Mouse (Mus musculus): Measurements from ENCODE around the gene Epb41l4b. TPM values are rescaled to one million over a fixed set of nuclear protein-coding genes. Genes with fewer than 3 reads are reported as not detected.

The Epb41l4b gene
- polyA plus RNA-seq, 1 experiment from 2014 or later: 1.0 TPM

DNA sequence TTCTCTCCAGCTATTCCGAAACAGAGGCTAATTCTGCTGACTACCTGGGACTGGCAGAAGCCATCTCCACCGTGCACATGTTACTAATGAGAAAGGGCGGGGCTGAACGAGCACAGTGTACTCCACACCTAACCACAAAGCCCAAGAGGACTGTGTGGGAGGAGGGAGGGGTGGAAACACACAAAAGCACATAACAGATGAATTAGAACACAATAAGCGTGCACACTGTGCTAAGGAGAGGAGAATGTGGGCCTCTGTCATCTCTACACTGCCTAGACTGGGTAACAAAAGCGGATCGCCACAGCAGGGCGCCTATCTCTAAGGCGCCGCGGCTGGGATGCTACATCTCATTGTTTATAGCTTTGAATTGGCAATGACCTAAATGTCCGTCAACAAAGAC lies 51.9 kb downstream of the Epb41l4b start:
- no peak overlapping the region for H3K4me3 ChIP-seq (ENCODE audit: low read length)
- 64% methylated on average over 12 of the region's 12 CpGs for whole genome bisulfite sequencing

DNA sequence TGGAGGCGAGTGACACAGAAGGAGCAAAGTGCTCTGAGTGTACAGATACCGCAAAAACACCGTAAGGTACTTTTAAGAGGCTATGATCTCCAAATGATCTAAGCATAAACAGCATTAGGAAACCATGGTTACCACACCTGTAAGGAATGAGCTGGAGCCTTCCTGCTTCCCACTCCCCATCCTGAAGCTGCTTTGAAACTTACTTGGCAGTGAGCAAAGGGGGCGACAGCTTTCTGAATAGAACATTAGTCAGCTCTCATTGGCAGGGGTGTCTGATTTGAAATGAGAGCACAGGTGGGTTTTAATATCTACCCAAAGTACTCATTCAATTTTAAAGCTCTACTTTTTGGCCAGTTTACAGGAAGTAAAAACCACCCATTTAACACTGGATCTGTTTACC lies 54.9 kb downstream of the Epb41l4b start:
- WGBS: 47% methylated on average over 4 of the region's 4 CpGs
- H3K4me1 ChIP-seq (ENCODE audit: control insufficient read depth, insufficient read depth, low read length): no peaks in the 10 kb centered on the region; the same call in 1 of the 2 replicates

More for the DNA sequence above, 51.9 kb downstream of the Epb41l4b start:
- Histone ChIP-seq H3K9me3 (replicated peaks; ENCODE audit: control insufficient read depth, low read length) (no peaks in the 10 kb centered on the region), H3K36me3 (ENCODE audit: control insufficient read depth, insufficient read depth) (no peaks in the 10 kb centered on the region), H3K4me1 (ENCODE audit: control insufficient read depth, insufficient read depth, low read length) (peaks cover 2% of the 10 kb centered on the region; the same call in 1 of the 2 replicates), H3K9ac (ENCODE audit: low read length) (no peak overlapping the region), H3K4me2 (ENCODE audit: low read depth, low read length) (no peak overlapping the region), H3K27ac (ENCODE audit: low read length) (no peak overlapping the region), H3K27me3 (ENCODE audit: control insufficient read depth, insufficient read depth, low read length) (0 out of 2 replicates have a peak, but pooled peaks cover 2% of the 10 kb centered on the region)
- no peak for ATAC-seq (replicated peaks; ENCODE audit: extremely low read depth, insufficient read depth, low FRiP score)

DNA sequence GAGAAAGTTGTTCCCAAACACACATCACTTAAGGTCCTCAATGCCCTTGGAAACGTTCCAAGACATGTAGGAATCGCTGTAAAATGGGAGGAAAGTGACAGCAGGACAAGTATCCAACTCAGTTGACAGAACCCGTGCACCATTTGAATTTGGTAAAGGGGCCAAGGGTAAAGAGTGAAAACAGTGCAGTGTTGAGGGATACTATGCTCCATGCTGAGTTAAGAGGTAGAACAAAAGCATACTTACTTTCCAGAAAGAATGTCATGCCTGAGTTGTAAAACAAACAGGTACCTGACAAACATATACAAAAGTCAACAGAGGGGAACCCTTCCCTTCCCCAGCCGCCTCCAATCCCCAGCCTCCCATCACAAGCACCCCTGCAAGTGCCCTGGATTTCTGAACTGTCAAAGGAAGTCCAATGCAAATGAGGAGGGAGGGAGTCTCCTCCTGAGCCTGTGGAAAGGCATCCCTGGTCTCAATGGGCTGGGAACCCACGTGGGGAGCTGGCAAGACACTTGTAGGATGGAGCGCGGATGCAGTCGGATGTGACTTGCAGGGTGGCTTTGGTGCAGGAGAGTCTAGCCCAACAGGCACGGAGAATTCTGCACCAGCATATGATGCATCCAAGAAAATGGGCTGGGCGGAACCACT lies 57.4 kb downstream of the Epb41l4b start:
- H3K27me3 ChIP-seq (ENCODE audit: control insufficient read depth, insufficient read depth, low read length): no peaks in the 10 kb centered on the region
- H3K36me3 ChIP-seq (ENCODE audit: control insufficient read depth, insufficient read depth): no peaks in the 10 kb centered on the region
- WGBS: 66% methylated on average over 10 of the region's 10 CpGs
- no peak overlapping the region for H3K27ac ChIP-seq (ENCODE audit: low read length)
- no peaks in the 10 kb centered on the region for H3K9me3 ChIP-seq (replicated peaks; ENCODE audit: control insufficient read depth, low read length)
- no peak overlapping the region for H3K9ac ChIP-seq (ENCODE audit: low read length)
- ATAC-seq (replicated peaks; ENCODE audit: extremely low read depth, insufficient read depth, low FRiP score): no peak
- peaks cover 8% of the 10 kb centered on the region for H3K4me1 ChIP-seq (ENCODE audit: control insufficient read depth, insufficient read depth, low read length)
- no peak overlapping the region for H3K4me3 ChIP-seq (ENCODE audit: low read length)
- H3K4me2 ChIP-seq (ENCODE audit: low read depth, low read length): no peak overlapping the region

More for the DNA sequence above, 54.9 kb downstream of the Epb41l4b start:
- H3K27ac ChIP-seq (ENCODE audit: low read length): no peak overlapping the region
- H3K4me2 ChIP-seq (ENCODE audit: low read depth, low read length): no peak overlapping the region
- ATAC-seq (replicated peaks; ENCODE audit: extremely low read depth, insufficient read depth, low FRiP score): no peak
- H3K36me3 ChIP-seq (ENCODE audit: control insufficient read depth, insufficient read depth): no peaks in the 10 kb centered on the region
- no peaks in the 10 kb centered on the region for H3K9me3 ChIP-seq (replicated peaks; ENCODE audit: control insufficient read depth, low read length)
- no peak overlapping the region for H3K9ac ChIP-seq (ENCODE audit: low read length)
- no peak overlapping the region for H3K4me3 ChIP-seq (ENCODE audit: low read length)
- H3K27me3 ChIP-seq (ENCODE audit: control insufficient read depth, insufficient read depth, low read length): no peaks in the 10 kb centered on the region

DNA sequence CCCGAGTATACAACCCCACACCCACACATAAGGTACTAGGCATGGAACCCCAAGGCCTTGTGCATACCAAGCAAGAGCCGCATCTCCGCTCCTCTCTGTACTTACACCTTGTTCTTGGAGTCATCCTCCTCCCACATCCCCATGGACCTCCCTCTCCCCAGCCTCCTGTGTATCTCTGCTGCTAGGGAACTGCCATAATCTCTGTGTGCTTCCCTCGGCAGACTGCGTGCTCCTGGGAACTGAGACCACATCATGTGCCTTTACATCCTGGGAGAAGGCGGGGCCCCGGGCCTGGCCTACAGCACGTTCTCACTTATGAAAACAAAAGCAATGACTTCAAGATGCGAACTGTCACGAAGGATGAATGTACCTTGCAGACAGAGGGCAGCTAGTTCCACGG lies 59.6 kb downstream of the Epb41l4b start:
- H3K4me3 ChIP-seq (ENCODE audit: low read length): no peak overlapping the region
- H3K4me1 ChIP-seq (ENCODE audit: control insufficient read depth, insufficient read depth, low read length): peaks cover 8% of the 10 kb centered on the region
- H3K9me3 ChIP-seq (replicated peaks; ENCODE audit: control insufficient read depth, low read length): no peaks in the 10 kb centered on the region
- H3K9ac ChIP-seq (ENCODE audit: low read length): no peak overlapping the region
- H3K27ac ChIP-seq (ENCODE audit: low read length): no peak overlapping the region
- WGBS: 69% methylated on average over 11 of the region's 11 CpGs
- H3K4me2 ChIP-seq (ENCODE audit: low read depth, low read length): no peak overlapping the region
- H3K27me3 ChIP-seq (ENCODE audit: control insufficient read depth, insufficient read depth, low read length): no peaks in the 10 kb centered on the region
- no peak for ATAC-seq (replicated peaks; ENCODE audit: extremely low read depth, insufficient read depth, low FRiP score)
- H3K36me3 ChIP-seq (ENCODE audit: control insufficient read depth, insufficient read depth): no peaks in the 10 kb centered on the region

DNA sequence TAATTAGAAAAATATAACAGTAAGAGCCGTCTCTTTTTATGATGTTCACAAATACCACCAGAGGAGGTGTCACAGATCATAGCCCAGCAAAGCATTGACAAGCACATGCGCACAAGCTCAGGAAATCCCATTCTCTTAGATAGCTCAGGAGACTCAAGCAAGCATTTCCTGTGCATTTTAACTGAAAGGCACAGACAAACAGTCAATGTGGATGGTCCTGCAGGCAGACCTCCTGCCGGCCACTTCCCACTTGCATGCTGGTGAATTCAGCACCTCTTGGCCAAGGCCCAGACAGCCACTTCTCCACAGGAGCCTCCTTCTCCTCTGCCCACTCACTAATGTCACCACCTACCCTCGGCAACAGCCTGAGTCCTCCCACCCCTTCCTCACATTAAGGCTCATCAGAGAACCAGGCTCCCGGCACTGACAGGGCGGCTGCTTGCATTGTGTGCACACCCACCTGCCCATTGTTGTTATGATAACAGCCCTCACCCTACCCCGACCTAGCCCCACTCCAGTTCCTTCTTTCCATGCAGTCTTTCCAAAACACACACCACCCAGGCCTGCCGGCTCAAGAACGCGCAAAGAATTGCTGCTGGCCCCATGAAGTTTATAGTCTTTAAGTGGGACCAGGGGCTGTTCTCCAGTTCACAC lies 60.3 kb downstream of the Epb41l4b start:
- H3K4me1 ChIP-seq (ENCODE audit: control insufficient read depth, insufficient read depth, low read length): peaks cover 8% of the 10 kb centered on the region
- no peak overlapping the region for H3K9ac ChIP-seq (ENCODE audit: low read length)
- H3K36me3 ChIP-seq (ENCODE audit: control insufficient read depth, insufficient read depth): no peaks in the 10 kb centered on the region
- no peaks in the 10 kb centered on the region for H3K9me3 ChIP-seq (replicated peaks; ENCODE audit: control insufficient read depth, low read length)
- 0 out of 2 replicates have a peak, but pooled peaks have one; percentile 32 for ATAC-seq (replicated peaks; ENCODE audit: extremely low read depth, insufficient read depth, low FRiP score)
- 39% methylated on average over 10 of the region's 10 CpGs for WGBS
- no peaks in the 10 kb centered on the region for H3K27me3 ChIP-seq (ENCODE audit: control insufficient read depth, insufficient read depth, low read length)
- no peak overlapping the region for H3K27ac ChIP-seq (ENCODE audit: low read length)
- no peak overlapping the region for H3K4me3 ChIP-seq (ENCODE audit: low read length)
- H3K4me2 ChIP-seq (ENCODE audit: low read depth, low read length): no peak overlapping the region

DNA sequence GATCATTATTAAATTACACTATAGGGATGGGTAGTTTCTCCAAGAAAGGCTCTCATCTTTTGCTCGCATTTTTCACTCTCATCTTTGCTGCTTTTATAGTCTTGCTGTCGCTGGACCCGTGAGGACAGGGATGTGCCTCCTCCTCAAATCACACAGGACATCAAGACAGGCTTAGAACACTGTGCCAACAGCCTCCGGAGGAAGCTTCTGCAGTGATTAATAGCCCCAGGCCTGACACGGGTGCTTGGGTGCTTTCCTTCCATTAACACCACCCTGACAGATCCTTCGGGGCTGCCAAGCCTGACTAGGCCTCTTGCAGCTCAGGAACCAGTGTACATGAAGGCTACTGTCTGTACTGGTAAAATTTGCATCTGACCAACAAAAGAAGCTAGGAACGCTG lies 61.8 kb downstream of the Epb41l4b start:
- Histone ChIP-seq H3K9ac (ENCODE audit: low read length) (no peak overlapping the region), H3K27me3 (ENCODE audit: control insufficient read depth, insufficient read depth, low read length) (no peaks in the 10 kb centered on the region), H3K9me3 (replicated peaks; ENCODE audit: control insufficient read depth, low read length) (no peaks in the 10 kb centered on the region), H3K4me2 (ENCODE audit: low read depth, low read length) (no peak overlapping the region), H3K4me3 (ENCODE audit: low read length) (no peak overlapping the region), H3K4me1 (ENCODE audit: control insufficient read depth, insufficient read depth, low read length) (peaks cover 8% of the 10 kb centered on the region), H3K27ac (ENCODE audit: low read length) (no peak overlapping the region), H3K36me3 (ENCODE audit: control insufficient read depth, insufficient read depth) (no peaks in the 10 kb centered on the region)
- no peak for ATAC-seq (replicated peaks; ENCODE audit: extremely low read depth, insufficient read depth, low FRiP score)
- WGBS: 68% methylated on average over 7 of the region's 7 CpGs

DNA sequence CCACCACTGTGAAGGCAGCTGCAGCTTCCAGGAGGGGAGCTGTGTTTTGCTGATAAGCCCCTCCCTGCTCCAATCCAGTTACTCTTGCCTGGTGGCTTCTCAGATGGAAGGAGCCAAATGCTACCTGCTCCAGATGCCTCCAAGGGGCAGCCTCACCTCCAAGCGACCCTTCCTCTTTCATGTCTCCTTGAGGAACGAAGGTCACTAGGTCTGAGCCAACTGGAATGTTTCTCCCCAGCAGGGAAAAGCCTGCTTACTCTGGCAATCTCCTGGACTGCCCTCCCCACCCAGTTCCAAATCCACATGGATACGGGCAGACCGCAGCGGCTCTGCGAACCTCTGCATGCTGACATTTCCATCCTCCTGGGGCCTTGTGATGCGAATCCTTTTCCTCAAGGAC lies 69.4 kb downstream of the Epb41l4b start:
- Histone ChIP-seq H3K27ac (ENCODE audit: low read length) (no peak overlapping the region), H3K4me1 (ENCODE audit: control insufficient read depth, insufficient read depth, low read length) (no peaks in the 10 kb centered on the region), H3K36me3 (ENCODE audit: control insufficient read depth, insufficient read depth) (no peaks in the 10 kb centered on the region), H3K9me3 (replicated peaks; ENCODE audit: control insufficient read depth, low read length) (no peaks in the 10 kb centered on the region), H3K4me2 (ENCODE audit: low read depth, low read length) (no peak overlapping the region), H3K27me3 (ENCODE audit: control insufficient read depth, insufficient read depth, low read length) (peaks cover 2% of the 10 kb centered on the region; the same call in 1 of the 2 replicates), H3K4me3 (ENCODE audit: low read length) (no peak overlapping the region), H3K9ac (ENCODE audit: low read length) (no peak overlapping the region)
- ATAC-seq (replicated peaks; ENCODE audit: extremely low read depth, insufficient read depth, low FRiP score): no peak
- 66% methylated on average over 7 of the region's 7 CpGs for WGBS

DNA sequence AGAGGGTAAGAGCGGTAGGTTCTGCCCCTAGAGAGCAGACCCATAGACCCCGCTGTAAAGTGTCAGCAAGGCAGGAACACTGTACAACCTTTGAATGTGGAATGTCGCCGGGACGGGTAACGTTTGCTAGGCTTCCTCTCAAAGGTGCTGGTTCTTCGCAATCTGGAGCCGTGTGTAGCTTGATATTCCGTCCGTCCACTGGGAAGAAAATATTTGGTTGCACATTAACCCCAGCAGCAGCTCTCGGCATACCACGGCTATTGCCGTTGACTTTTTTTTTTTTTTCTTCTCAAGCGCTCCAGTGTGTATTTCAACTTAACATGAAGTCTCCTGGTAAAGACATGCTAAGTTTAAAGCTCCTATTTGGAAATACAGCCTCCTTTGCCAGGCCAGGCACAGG lies 70.1 kb downstream of the Epb41l4b start:
- H3K27me3 ChIP-seq (ENCODE audit: control insufficient read depth, insufficient read depth, low read length): peaks cover 2% of the 10 kb centered on the region; the same call in 1 of the 2 replicates
- H3K4me2 ChIP-seq (ENCODE audit: low read depth, low read length): no peak overlapping the region
- H3K4me1 ChIP-seq (ENCODE audit: control insufficient read depth, insufficient read depth, low read length): no peaks in the 10 kb centered on the region
- H3K4me3 ChIP-seq (ENCODE audit: low read length): no peak overlapping the region
- no peaks in the 10 kb centered on the region for H3K36me3 ChIP-seq (ENCODE audit: control insufficient read depth, insufficient read depth)
- 84% methylated on average over 14 of the region's 14 CpGs for WGBS
- H3K9me3 ChIP-seq (replicated peaks; ENCODE audit: control insufficient read depth, low read length): no peaks in the 10 kb centered on the region
- no peak overlapping the region for H3K27ac ChIP-seq (ENCODE audit: low read length)
- H3K9ac ChIP-seq (ENCODE audit: low read length): no peak overlapping the region
- ATAC-seq (replicated peaks; ENCODE audit: extremely low read depth, insufficient read depth, low FRiP score): no peak

DNA sequence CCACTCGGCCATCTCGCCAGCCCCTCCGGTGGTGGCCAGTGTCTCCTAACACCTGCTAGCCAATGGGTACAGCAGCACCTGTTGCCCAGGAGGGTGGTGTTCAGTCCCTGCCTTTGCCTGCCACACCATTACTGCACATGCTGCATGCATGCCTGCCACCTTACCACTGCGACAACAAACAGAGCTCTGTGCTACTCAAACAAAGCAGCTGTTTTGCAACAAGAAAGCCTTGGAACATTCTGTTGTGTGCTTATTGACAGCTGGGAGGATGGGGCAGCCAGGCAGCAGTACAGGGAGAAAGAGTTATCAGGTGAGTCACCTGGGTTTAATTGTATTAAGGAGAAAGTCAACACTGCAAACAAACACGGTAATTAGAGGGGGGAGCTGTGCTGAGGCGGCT lies 72.6 kb downstream of the Epb41l4b start:
- WGBS: 72% methylated on average over 6 of the region's 6 CpGs
- Histone ChIP-seq H3K4me2 (ENCODE audit: low read depth, low read length) (no peak overlapping the region), H3K4me1 (ENCODE audit: control insufficient read depth, insufficient read depth, low read length) (no peaks in the 10 kb centered on the region), H3K36me3 (ENCODE audit: control insufficient read depth, insufficient read depth) (no peaks in the 10 kb centered on the region), H3K27me3 (ENCODE audit: control insufficient read depth, insufficient read depth, low read length) (peaks cover 2% of the 10 kb centered on the region; the same call in 1 of the 2 replicates), H3K9ac (ENCODE audit: low read length) (no peak overlapping the region), H3K9me3 (replicated peaks; ENCODE audit: control insufficient read depth, low read length) (no peaks in the 10 kb centered on the region), H3K27ac (ENCODE audit: low read length) (no peak overlapping the region), H3K4me3 (ENCODE audit: low read length) (no peak overlapping the region)
- ATAC-seq (replicated peaks; ENCODE audit: extremely low read depth, insufficient read depth, low FRiP score): no peak

All from heart, embryonic 16.5 days (tissue).